Mouse (Mus musculus) hindbrain, postnatal 0 days (tissue): Measurements from ENCODE around the gene Ankrd28. TPM values are rescaled to one million over a fixed set of nuclear protein-coding genes. Genes with fewer than 3 reads are reported as not detected.

ENCODE experiments used
- ATAC-seq: fragments of 200-750 bp; cut with Nextera tagmentation; 2 replicates; pipeline ENCODE4 v1.8.0; 2017; ENCODE audit warnings: mild to moderate bottlenecking, moderate TSS enrichment, moderate library complexity
- DNase-seq: peaks from one replicate; pipeline ENCODE4 v3.0.0-alpha.2; 2015; ENCODE audit warnings: low spot score
- H3K27ac ChIP-seq: fragments of 300-500 bp; sonication (generic); 2 replicates; pipeline ENCODE4 v1.5.1; 2014; ENCODE audit warnings: mild to moderate bottlenecking
- H3K27me3 ChIP-seq: fragments of 300-500 bp; sonication (generic); 2 replicates; pipeline ENCODE4 v1.6.1; 2014; ENCODE audit warnings: low read length, mixed read lengths; ENCODE audit not compliant: insufficient read depth
- H3K36me3 ChIP-seq: fragments of 300-500 bp; sonication (generic); 2 replicates; pipeline ENCODE4 v1.6.1; 2014; ENCODE audit warnings: low read length, mixed read lengths; ENCODE audit not compliant: insufficient read depth
- H3K4me1 ChIP-seq: fragments of 300-500 bp; sonication (generic); 2 replicates; pipeline ENCODE4 v1.6.1; 2014; ENCODE audit warnings: antibody characterized with exemption, low read length, mixed read lengths; ENCODE audit not compliant: insufficient read depth
- H3K4me2 ChIP-seq: fragments of 300-500 bp; sonication (generic); 2 replicates; pipeline ENCODE4 v1.6.1; 2014; ENCODE audit warnings: low read depth, mild to moderate bottlenecking, low read length, moderate library complexity, mixed read lengths
- H3K4me3 ChIP-seq: fragments of 300-500 bp; sonication (generic); 2 replicates; pipeline ENCODE4 v1.5.1; 2014; ENCODE audit warnings: low read length
- H3K9ac ChIP-seq: fragments of 300-500 bp; sonication (generic); replicated peaks from 2 replicates; pipeline ENCODE4 v1.6.1; 2014; ENCODE audit warnings: mild to moderate bottlenecking, low read length, moderate library complexity, mixed read lengths
- H3K9me3 ChIP-seq: fragments of 300-500 bp; sonication (generic); 2 replicates; pipeline ENCODE4 v1.6.1; 2016; ENCODE audit warnings: low read length, mixed read lengths
- CTCF ChIP-seq: IDR thresholded peaks from 2 replicates; pipeline ENCODE4 v1.5.1; 2016; ENCODE audit warnings: antibody characterized with exemption, control low read depth, low read depth
- WGBS: fragments of 180-500 bp; shearing (Covaris S2); extraction: QIAGEN DNeasy Blood & Tissue Kit; methylation state at CpG from one replicate; pipeline ENCODE4 v1.1.7; 2014; 5-methylcytosine and 5-hydroxymethylcytosine counted together
- polyA plus RNA-seq: library from polyadenylated mRNA; unstranded; fragments of >200 nt; fragmentation: Nextera tagmentation; extraction: Ambion mirVana; gene quantifications from 2 replicates; pipeline ENCODE4 v1.2.1, GENCODE M21; 2015
- total RNA-seq: library from RNA; depleted of rRNA; stranded (reverse); fragments of >200 nt; gene quantifications from 2 replicates; pipeline ENCODE4 v1.2.3, GENCODE M21; 2014

Ankrd28 gene
- total and polyA plus RNA-seq, 2 experiments from 2014 or later, result 8.1 to 24.9 TPM

DNA sequence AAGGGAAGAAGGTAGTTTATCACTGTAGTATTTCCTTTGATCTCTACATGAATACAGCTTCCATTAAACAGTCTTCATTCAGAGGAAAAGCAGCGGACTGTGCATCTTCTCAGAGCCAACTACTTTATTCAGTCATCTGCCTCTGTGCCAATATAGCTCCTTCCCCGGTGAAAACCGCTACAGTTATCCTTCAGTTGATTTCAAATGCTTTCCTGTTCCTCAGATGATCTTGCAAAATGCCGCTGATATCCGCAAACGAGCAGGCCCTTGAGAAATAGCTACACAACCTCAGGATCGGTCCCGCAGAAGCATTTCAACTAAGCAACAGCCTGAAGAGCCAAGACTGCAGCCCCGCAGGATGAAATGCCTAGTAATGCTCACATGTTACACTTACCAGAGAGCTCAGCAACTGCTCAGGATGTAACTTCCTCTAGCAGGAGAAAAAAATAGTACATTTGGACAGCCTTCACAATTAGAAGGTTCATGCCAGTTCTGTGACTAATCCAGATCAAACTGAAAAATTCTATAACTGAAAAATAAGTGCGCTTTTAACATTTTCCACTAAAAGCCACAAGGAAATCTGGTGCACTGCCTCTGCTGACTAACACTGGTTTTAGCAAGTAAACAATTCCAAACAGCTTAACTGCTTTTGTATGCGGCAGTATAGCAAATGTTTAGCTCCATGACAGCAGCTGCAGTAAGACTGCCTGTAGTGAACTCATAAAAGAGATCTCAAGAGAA is 49.0 kb downstream of the Ankrd28 start:
- Histone ChIP-seq H3K27me3 (no peaks in the 10 kb centered on the region), H3K27ac (peak overlapping the region; percentile 94), H3K4me2 (peak overlapping the region; percentile 64), H3K36me3 (no peaks in the 10 kb centered on the region), H3K4me3 (peak overlapping the region; percentile 39), H3K4me1 (no peaks in the 10 kb centered on the region), H3K9me3 (no peaks in the 10 kb centered on the region), H3K9ac (peak overlapping the region; percentile 50)
- DNase-seq, result peak; percentile 69
- peak; percentile 30; the same call in 1 of the 2 replicates for TF ChIP-seq CTCF
- WGBS, result 8% methylated on average over 11 of the region's 11 CpGs
- peak; percentile 76 for ATAC-seq

DNA sequence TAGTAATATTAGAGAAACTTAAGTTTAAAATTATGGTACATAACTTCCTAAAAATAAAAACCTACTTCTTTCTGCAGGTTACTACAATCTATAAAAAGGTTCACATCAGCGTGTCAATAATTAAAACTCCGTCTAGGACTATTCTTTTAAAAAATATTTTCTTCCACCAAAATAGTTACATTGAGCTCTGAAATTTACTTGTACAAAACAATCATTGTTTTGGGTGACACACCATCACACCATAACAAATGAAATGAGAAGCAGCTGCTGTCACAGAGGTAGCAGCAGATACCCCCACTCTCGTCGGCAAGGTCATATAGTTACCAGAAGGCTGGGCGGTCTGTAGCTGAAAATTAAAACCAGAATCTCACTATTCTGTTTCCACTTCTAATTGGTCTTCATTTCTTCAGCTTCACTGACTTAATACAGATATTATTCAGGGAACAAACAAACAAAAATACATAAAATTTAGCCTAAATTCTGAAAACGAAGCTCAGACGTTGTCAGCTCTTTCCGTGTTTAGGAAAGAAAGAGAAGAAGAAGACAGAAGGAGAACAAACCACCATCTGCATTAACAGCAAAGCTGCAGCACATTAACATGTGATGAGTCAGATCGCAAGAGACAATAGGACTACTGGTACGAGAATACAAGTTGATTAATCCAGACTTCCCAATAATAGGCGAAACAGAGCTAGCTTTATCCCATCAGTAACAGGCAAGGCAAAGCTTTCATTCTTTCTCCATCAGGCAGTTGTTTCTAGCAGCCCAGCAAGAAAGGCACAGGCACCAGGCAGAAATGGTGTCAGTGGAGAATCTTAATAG is 49.8 kb downstream of the Ankrd28 start:
- H3K4me1 ChIP-seq, result no peaks in the 10 kb centered on the region
- ATAC-seq (peak; percentile 56; the same call in 1 of the 2 replicates), DNase-seq (peak; percentile 34)
- no peaks in the 10 kb centered on the region for H3K36me3 ChIP-seq
- 22% methylated on average over 11 of the region's 11 CpGs for WGBS
- no peaks in the 10 kb centered on the region for H3K27me3 ChIP-seq
- H3K4me2 ChIP-seq, result peak overlapping the region; percentile 64
- no peaks in the 10 kb centered on the region for H3K9me3 ChIP-seq
- peak overlapping the region; percentile 94 for H3K27ac ChIP-seq
- peak overlapping the region; percentile 39 for H3K4me3 ChIP-seq
- peak overlapping the region; percentile 50 for H3K9ac ChIP-seq
- TF ChIP-seq CTCF, result no peak

DNA sequence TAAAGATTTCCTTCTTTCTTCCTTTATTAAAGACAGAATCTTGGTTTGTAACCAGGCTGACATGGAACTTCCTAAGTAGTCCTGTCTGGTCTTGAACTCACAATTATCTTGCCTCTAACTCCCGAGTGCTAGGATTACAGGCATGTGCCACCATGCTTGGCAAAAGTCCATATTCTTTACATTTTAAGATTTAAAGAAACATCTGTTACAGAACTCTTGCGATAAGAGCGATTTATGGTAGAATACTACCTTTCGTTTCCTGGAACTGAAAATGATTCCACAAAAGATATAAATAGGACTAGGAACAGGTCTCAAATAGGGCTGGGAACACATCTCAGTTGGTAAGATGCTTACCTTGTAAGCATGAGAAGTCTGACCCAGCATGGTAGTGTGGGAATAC is 56.9 kb downstream of the Ankrd28 start:
- Histone ChIP-seq H3K4me1 (no peaks in the 10 kb centered on the region; the same call in 1 of the 2 replicates), H3K4me3 (no peak overlapping the region), H3K36me3 (no peaks in the 10 kb centered on the region), H3K27ac (no peak overlapping the region), H3K27me3 (no peaks in the 10 kb centered on the region), H3K4me2 (no peak overlapping the region), H3K9ac (no peak overlapping the region), H3K9me3 (no peaks in the 10 kb centered on the region)
- DNase-seq, result no peak
- ATAC-seq, result no peak
- WGBS, result 94% methylated on average over 4 of the region's 4 CpGs
- no peak for TF ChIP-seq CTCF

DNA sequence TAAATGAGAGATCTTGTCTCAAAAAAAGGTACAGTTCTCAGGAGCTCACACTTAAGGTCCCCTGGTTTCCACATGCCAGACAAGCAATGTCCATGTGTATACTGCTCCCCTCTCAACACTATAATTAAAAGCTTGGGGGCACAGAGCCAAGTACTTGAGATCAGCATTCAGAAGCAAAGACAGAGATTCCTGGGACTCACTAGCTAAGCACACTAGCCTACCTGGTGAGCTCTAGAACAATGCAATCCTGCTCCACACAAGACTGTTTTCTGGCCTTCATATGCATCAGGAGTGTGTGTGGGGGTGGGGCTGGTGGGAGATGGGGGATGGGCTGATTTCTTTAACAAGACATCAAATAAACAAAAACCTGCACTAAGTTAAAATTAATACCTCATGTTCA is 58.2 kb downstream of the Ankrd28 start:
- no peak for ATAC-seq
- DNase-seq, result no peak
- Histone ChIP-seq H3K4me3 (no peak overlapping the region), H3K9me3 (no peaks in the 10 kb centered on the region), H3K4me2 (no peak overlapping the region), H3K9ac (no peak overlapping the region), H3K27ac (no peak overlapping the region), H3K36me3 (no peaks in the 10 kb centered on the region), H3K4me1 (no peaks in the 10 kb centered on the region; the same call in 1 of the 2 replicates), H3K27me3 (no peaks in the 10 kb centered on the region)
- TF ChIP-seq CTCF, result no peak

DNA sequence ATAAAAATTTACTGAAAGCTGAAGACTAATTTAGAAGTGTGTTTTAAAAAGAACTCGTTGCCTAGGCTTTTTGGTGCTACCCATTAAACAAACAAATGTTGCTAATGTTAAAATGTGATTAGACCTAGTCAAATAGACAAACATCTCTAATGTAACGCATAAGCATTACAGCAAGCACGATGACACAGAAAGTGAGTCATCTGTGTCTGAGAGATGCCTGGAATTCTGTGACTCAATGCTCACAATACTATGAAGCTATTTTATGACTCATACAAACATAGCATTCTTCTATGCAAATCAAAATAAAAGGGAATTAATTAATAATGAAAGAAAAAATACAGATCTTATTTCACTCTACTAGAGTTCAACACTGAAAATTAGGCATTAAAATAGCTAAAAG is 61.9 kb downstream of the Ankrd28 start:
- Histone ChIP-seq H3K4me2 (no peak overlapping the region), H3K9ac (no peak overlapping the region), H3K27ac (no peak overlapping the region), H3K36me3 (no peaks in the 10 kb centered on the region), H3K27me3 (no peaks in the 10 kb centered on the region), H3K4me3 (no peak overlapping the region), H3K4me1 (no peaks in the 10 kb centered on the region; the same call in 1 of the 2 replicates), H3K9me3 (no peaks in the 10 kb centered on the region)
- no peak for TF ChIP-seq CTCF
- no peak for DNase-seq
- no peak for ATAC-seq
- WGBS, result 85% methylated on average over 3 of the region's 3 CpGs

DNA sequence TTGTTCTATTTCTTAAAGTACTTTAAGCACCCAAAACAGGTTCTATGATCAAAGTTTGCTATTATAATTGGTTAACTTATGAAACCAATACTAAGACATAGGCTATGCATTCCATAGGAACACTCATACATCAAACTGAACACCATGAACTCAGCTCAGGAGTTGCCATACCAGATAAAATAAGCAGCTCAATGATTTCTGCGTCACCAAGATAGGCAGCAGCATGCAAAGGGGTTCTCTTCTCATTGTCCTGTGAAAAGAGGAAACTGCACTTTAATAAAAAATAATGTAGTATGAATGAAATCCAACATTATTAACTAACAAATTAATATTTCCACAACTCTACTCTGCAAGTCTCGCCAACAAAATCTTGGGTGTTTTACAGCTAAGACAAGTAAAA is 66.4 kb downstream of the Ankrd28 start:
- no peak for ATAC-seq
- no peaks in the 10 kb centered on the region for H3K27me3 ChIP-seq

More for the DNA sequence above, 66.4 kb downstream of the Ankrd28 start:
- no peak overlapping the region for H3K27ac ChIP-seq
- TF ChIP-seq CTCF, result no peak
- no peaks in the 10 kb centered on the region for H3K4me1 ChIP-seq
- no peak for DNase-seq
- H3K36me3 ChIP-seq, result peaks cover 5% of the 10 kb centered on the region; the same call in 1 of the 2 replicates
- H3K9me3 ChIP-seq, result no peaks in the 10 kb centered on the region
- no peak overlapping the region for H3K9ac ChIP-seq
- no peak overlapping the region for H3K4me3 ChIP-seq
- H3K4me2 ChIP-seq, result no peak overlapping the region
- 93% methylated on average over 2 of the region's 2 CpGs for WGBS
